Mouse (Mus musculus): ENCODE results near the gene N4bp2l2.

DNA sequence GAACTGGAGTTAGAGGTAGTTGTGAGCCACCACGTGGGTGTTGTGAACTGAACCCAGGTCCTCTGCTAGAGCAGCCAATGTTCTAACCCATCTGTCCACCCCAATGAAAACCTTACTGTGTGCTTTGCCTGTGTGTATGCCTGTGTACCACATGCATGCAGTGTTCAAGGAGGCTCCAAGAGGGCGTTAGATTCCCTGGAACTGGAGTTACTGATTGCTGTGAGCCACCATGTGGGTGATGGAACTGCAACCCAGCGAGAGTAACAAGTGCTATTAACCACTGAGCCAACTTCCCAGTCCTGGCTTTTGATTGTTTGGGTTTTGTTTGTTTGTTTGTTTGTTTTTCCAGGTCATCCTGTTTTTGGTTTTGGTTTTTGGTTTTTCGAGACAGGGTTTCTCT, 2.7 kb upstream of the N4bp2l2 start:
- TF ChIP-seq CTCF (conservative IDR thresholded peaks at IDR 0.05; ENCODE audit: low read length) (no peak), POU5F1 (IDR thresholded peaks at IDR 0.05; ENCODE audit: borderline replicate concordance, low read length) (no peak)
